Mouse (Mus musculus) thymus, adult 2 months (tissue): Measurements from ENCODE around the gene Mapre3. TPM values are rescaled to one million over a fixed set of nuclear protein-coding genes. Genes with fewer than 3 reads are reported as not detected.

Experiments
- DNase-seq: peaks from one replicate; pipeline ENCODE4 v3.0.0; 2021
- H3K27ac ChIP-seq: fragments of 200-500 bp; 2 replicates; pipeline ENCODE4 v1.5.1; 2012; ENCODE audit warnings: low read length, control low read depth; ENCODE audit not compliant: control insufficient read depth, insufficient read depth
- H3K27me3 ChIP-seq: fragments of 200-500 bp; 2 replicates; pipeline ENCODE4 v1.6.1; 2012; ENCODE audit warnings: mild to moderate bottlenecking, low read length, moderate library complexity, mixed read lengths; ENCODE audit not compliant: control insufficient read depth, insufficient read depth
- H3K36me3 ChIP-seq: fragments of 200-500 bp; 2 replicates; pipeline ENCODE4 v1.6.1; 2012; ENCODE audit warnings: mild to moderate bottlenecking, low read length, moderate library complexity; ENCODE audit not compliant: control insufficient read depth, insufficient read depth
- H3K4me1 ChIP-seq: fragments of 200-500 bp; replicated peaks from 2 replicates; pipeline ENCODE4 v1.6.1; 2012; ENCODE audit warnings: low read length; ENCODE audit not compliant: control insufficient read depth, insufficient read depth
- H3K4me3 ChIP-seq: fragments of 200-500 bp; 2 replicates; pipeline ENCODE4 v1.5.1; 2012; ENCODE audit warnings: mild to moderate bottlenecking, low read length, control low read depth, moderate library complexity; ENCODE audit not compliant: control insufficient read depth, insufficient read depth
- CTCF ChIP-seq: fragments of 200-500 bp; IDR thresholded peaks from 2 replicates; pipeline ENCODE4 v1.5.1; 2012; ENCODE audit warnings: mild to moderate bottlenecking, control low read depth, low read length, moderate library complexity, borderline replicate concordance; ENCODE audit not compliant: control insufficient read depth, poor library complexity, insufficient read depth; ENCODE audit errors: extremely low read depth
- POLR2A ChIP-seq: fragments of 200-500 bp; IDR thresholded peaks from 2 replicates; pipeline ENCODE4 v1.6.1; 2012; ENCODE audit warnings: mild to moderate bottlenecking, low read length, control low read depth, moderate library complexity; ENCODE audit not compliant: control insufficient read depth, poor library complexity, insufficient read depth; ENCODE audit errors: extremely low read depth
- WGBS: fragments of 180-500 bp; shearing (Covaris S2); methylation state at CpG from one replicate; pipeline ENCODE4 v1.1.7; 2018; 5-methylcytosine and 5-hydroxymethylcytosine counted together
- polyA plus RNA-seq: library from polyadenylated mRNA; depleted of rRNA; stranded (reverse); fragments of >200 nt; gene quantifications from 2 replicates; pipeline ENCODE4 v1.2.3, GENCODE M21; 2012

Gene Mapre3
- polyA plus RNA-seq, 1 experiment = 16.6 TPM

- Histone ChIP-seq H3K36me3 (no peaks in the 10 kb centered on the region), H3K27ac (no peak overlapping the region), H3K27me3 (no peaks in the 10 kb centered on the region), H3K4me1 (no peaks in the 10 kb centered on the region), H3K4me3 (no peak overlapping the region)
- TF ChIP-seq POLR2A (no peak), CTCF (no peak)
- DNase-seq = no peak
- 94% methylated on average over 2 of the region's 2 CpGs for WGBS
Measured at GRCm38 (mm10) chr5:30839731-30840130, 25.3 kb downstream of the Mapre3 start.

DNA sequence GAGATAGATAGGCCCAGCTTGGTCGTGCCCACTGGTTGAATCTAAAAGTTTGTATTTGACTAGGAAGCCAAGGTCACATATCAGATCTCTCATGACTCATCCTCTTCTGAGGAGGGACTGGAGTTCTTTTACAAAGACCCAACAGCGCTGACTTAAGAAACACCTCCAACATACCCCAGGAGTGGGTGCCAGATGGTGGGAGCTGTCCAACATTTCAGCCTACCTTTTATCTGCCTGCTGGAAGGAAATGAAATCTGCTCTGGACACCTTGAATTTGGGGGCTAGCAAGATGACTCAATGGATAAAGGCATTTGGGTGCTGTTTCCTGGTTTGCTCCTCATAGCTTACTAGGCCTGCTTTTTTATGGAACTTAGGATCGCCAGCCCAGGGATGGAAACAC, 27.5 kb downstream of the Mapre3 start:
- H3K4me3 ChIP-seq = no peak overlapping the region
- H3K27ac ChIP-seq = no peak overlapping the region
- H3K27me3 ChIP-seq = no peaks in the 10 kb centered on the region
- WGBS = 85% methylated on average over 3 of the region's 3 CpGs
- no peaks in the 10 kb centered on the region for H3K4me1 ChIP-seq
- TF ChIP-seq CTCF (no peak), POLR2A (no peak)
- no peaks in the 10 kb centered on the region for H3K36me3 ChIP-seq
- DNase-seq = no peak

- H3K27me3 ChIP-seq = no peaks in the 10 kb centered on the region; the same call in 1 of the 2 replicates
- H3K4me3 ChIP-seq = no peak overlapping the region
- DNase-seq = no peak
- H3K36me3 ChIP-seq = no peaks in the 10 kb centered on the region
- H3K27ac ChIP-seq = no peak overlapping the region
- TF ChIP-seq CTCF = no peak
- no peak for TF ChIP-seq POLR2A
- no peaks in the 10 kb centered on the region for H3K4me1 ChIP-seq
- 78% methylated on average over 6 of the region's 6 CpGs for WGBS
Measured at GRCm38 (mm10) chr5:30849891-30850555, 35.6 kb downstream of the Mapre3 start.

GRCm38 (mm10) chr5:30850556-30850925, 36.1 kb downstream of the Mapre3 start:
- no peaks in the 10 kb centered on the region; the same call in 1 of the 2 replicates for H3K27me3 ChIP-seq
- no peak for TF ChIP-seq POLR2A
- no peak for TF ChIP-seq CTCF
- no peaks in the 10 kb centered on the region for H3K36me3 ChIP-seq
- 81% methylated on average over 2 of the region's 2 CpGs for WGBS
- H3K4me3 ChIP-seq = no peak overlapping the region
- H3K4me1 ChIP-seq = no peaks in the 10 kb centered on the region
- DNase-seq = no peak
- H3K27ac ChIP-seq = no peak overlapping the region

GRCm38 (mm10) chr5:30853522-30853921, 39.1 kb downstream of the Mapre3 start:
- H3K27me3 ChIP-seq = no peaks in the 10 kb centered on the region; the same call in 1 of the 2 replicates
- no peaks in the 10 kb centered on the region for H3K4me1 ChIP-seq
- H3K27ac ChIP-seq = no peak overlapping the region
- DNase-seq = no peak
- no peak for TF ChIP-seq POLR2A
- no peak for TF ChIP-seq CTCF
- no peak overlapping the region for H3K4me3 ChIP-seq
- 94% methylated on average over 4 of the region's 4 CpGs for WGBS
- no peaks in the 10 kb centered on the region for H3K36me3 ChIP-seq

DNA sequence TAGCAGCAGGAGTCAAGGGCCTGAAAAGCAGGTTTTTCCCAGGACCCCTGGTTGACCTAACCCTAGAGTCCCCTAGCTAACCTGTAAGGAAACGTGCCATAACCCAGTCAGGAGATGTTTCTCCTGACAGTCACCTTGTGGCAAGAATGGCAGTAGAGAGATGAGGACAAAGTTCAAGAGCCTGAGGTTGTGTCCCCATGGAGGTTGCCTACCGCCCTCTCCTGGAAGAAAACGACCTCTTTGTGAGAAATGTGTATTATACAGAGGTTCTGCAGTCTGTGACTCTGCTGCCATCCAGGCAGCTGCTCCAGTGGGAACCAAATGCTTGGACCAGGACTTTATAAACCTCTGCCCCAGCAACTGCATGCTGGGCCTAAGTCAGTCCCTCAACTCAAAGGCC, 41.2 kb downstream of the Mapre3 start:
- WGBS = 69% methylated on average over 3 of the region's 3 CpGs
- Histone ChIP-seq H3K27ac (no peak overlapping the region), H3K4me3 (no peak overlapping the region), H3K36me3 (no peaks in the 10 kb centered on the region), H3K4me1 (no peaks in the 10 kb centered on the region), H3K27me3 (no peaks in the 10 kb centered on the region; the same call in 1 of the 2 replicates)
- TF ChIP-seq POLR2A (no peak), CTCF (no peak)
- DNase-seq = no peak

DNA sequence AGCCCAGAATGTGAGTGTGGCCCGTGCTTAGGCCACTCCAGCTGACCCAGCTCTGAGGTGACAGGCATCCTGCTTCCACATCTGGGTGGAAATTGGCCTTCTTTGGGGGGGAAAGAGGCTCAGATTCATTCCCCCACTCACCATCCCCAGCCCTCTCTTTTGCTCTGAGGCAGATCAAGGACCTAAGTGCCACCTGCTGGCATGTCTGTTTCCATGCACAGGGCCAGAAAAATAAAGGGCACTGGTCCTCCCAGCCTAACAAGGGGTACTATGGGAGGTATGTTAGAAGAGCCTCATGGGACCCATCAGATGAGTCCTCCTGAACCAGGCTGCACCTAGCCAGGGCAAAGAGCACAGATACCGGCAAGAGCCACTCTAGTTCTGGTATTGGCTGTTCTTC, 41.7 kb downstream of the Mapre3 start:
- no peaks in the 10 kb centered on the region for H3K36me3 ChIP-seq
- 95% methylated on average over 2 of the region's 2 CpGs for WGBS
- no peak overlapping the region for H3K27ac ChIP-seq
- DNase-seq = no peak
- TF ChIP-seq POLR2A (no peak), CTCF (no peak)
- H3K4me1 ChIP-seq = no peaks in the 10 kb centered on the region
- no peaks in the 10 kb centered on the region for H3K27me3 ChIP-seq
- H3K4me3 ChIP-seq = no peak overlapping the region
